ENCODE assay signal across 9 mouse cellular contexts in the genomic region with DNA sequence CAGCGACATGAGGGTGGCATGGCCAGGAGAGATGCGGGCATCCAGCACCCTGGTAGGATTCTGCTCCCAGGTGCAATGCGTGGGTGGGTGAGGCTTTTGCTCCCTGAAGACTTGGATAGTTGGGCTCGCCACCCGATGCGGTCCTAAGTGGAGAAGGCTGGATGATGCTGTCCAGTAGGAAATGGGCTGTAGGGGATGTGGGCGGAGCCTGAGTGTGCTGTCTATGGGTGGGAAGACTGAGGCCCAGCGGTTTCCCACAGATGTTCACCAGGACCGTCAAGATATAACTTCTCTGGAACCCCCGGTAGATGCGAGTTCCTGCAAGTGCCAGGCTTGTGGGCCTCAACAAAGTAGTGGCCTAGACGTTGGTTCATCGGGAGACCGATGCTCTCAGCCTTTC. TPM values are rescaled to one million over a fixed set of nuclear protein-coding genes. Genes with fewer than 3 reads are reported as not detected.
A peak's percentile ranks its signal among the peaks of the same experiment; 100 is the strongest.
DNase-seq lines count a peak whose midpoint lies in the region; ATAC-seq and TF ChIP-seq lines count a peak whose summit lies in the region.
"Had no signal": no experiment of that assay in that cellular context is flagged by ENCODE, and none has a peak within 500 bp of the region (broad histone marks: within the 10 kb centered on the region; RNA-seq: fewer than 3 reads in every experiment).

No protein-coding gene starts in this region.

- WGBS in heart, embryonic 15.5 days: 54% methylated on average over 14 of the region's 14 CpGs
- 63% methylated on average over 14 of the region's 14 CpGs for WGBS in hindbrain, embryonic 15.5 days
- WGBS in midbrain, embryonic 13.5 days: 54% methylated on average over 14 of the region's 14 CpGs

- H3K27ac ChIP-seq in heart, embryonic 15.5 days: no peak overlapping the region
- no peak overlapping the region for H3K27ac ChIP-seq in cortical plate, adult 2 months (ENCODE audit: insufficient read depth, low read length)
- H3K27ac ChIP-seq in hindbrain, embryonic 15.5 days (replicated peaks): no peak overlapping the region
- H3K27ac ChIP-seq in midbrain, embryonic 13.5 days: no peak overlapping the region

- no peak for TF ChIP-seq POLR2A in cortical plate, adult 2 months (IDR thresholded peaks at IDR 0.05; ENCODE audit: extremely low read depth, insufficient read depth, low read length)

- ATAC-seq in heart, embryonic 15.5 days (replicated peaks; ENCODE audit: insufficient number of reproducible peaks, insufficient read depth, low FRiP score, low read depth): no peak
- ATAC-seq in hindbrain, embryonic 15.5 days (ENCODE audit: low FRiP score, low read depth): no peak
- ATAC-seq in midbrain, embryonic 13.5 days: no peak

- no peaks in the 10 kb centered on the region for H3K9me3 ChIP-seq in heart, embryonic 15.5 days (replicated peaks)
- no peaks in the 10 kb centered on the region for H3K9me3 ChIP-seq in hindbrain, embryonic 15.5 days
- no peaks in the 10 kb centered on the region for H3K9me3 ChIP-seq in midbrain, embryonic 13.5 days

- H3K9ac ChIP-seq in heart, embryonic 15.5 days: no peak overlapping the region
- no peak overlapping the region for H3K9ac ChIP-seq in hindbrain, embryonic 15.5 days
- no peak overlapping the region for H3K9ac ChIP-seq in midbrain, embryonic 13.5 days (replicated peaks)

- H3K27me3 ChIP-seq in heart, embryonic 15.5 days: peaks cover 8% of the 10 kb centered on the region
- H3K27me3 ChIP-seq in hindbrain, embryonic 15.5 days: 0 out of 2 replicates have a peak, but pooled peaks cover 4% of the 10 kb centered on the region
- peaks cover 11% of the 10 kb centered on the region for H3K27me3 ChIP-seq in midbrain, embryonic 13.5 days

- no peak for DNase-seq in heart, postnatal 4 days
- DNase-seq in spleen, postnatal 14 days (ENCODE audit: low spot score in 2 of 2): no peak
- no peak for DNase-seq in gastrocnemius, postnatal 25 days
- no peak for DNase-seq in retina, postnatal 1 day

- TF ChIP-seq CTCF in cortical plate, adult 2 months (IDR thresholded peaks at IDR 0.05; ENCODE audit: extremely low read depth, insufficient read depth, low read length): no peak

- H3K4me1 ChIP-seq in heart, embryonic 15.5 days (replicated peaks): peaks cover 7% of the 10 kb centered on the region
- 0 out of 2 replicates have a peak, but pooled peaks cover 1% of the 10 kb centered on the region for H3K4me1 ChIP-seq in cortical plate, adult 2 months (ENCODE audit: control insufficient read depth, insufficient read depth, low read length)
- H3K4me1 ChIP-seq in hindbrain, embryonic 15.5 days (replicated peaks): peaks cover 9% of the 10 kb centered on the region; the same call in 1 of the 2 replicates
- peaks cover 8% of the 10 kb centered on the region for H3K4me1 ChIP-seq in midbrain, embryonic 13.5 days (replicated peaks)

- peak overlapping the region; percentile 19 for H3K4me3 ChIP-seq in heart, embryonic 15.5 days
- peak overlapping the region; percentile 25 for H3K4me3 ChIP-seq in cortical plate, adult 2 months (ENCODE audit: insufficient read depth, low read length)
- H3K4me3 ChIP-seq in hindbrain, embryonic 15.5 days: peak overlapping the region; percentile 24
- H3K4me3 ChIP-seq in midbrain, embryonic 13.5 days (replicated peaks): peak overlapping the region; percentile 22

- no peaks in the 10 kb centered on the region for H3K36me3 ChIP-seq in heart, embryonic 15.5 days
- no peaks in the 10 kb centered on the region for H3K36me3 ChIP-seq in hindbrain, embryonic 15.5 days
- no peaks in the 10 kb centered on the region for H3K36me3 ChIP-seq in midbrain, embryonic 13.5 days
- H3K36me3 ChIP-seq: G1E had no signal

- peak overlapping the region; percentile 56 for H3K4me2 ChIP-seq in heart, embryonic 15.5 days
- peak overlapping the region; percentile 49 for H3K4me2 ChIP-seq in hindbrain, embryonic 15.5 days
- H3K4me2 ChIP-seq in midbrain, embryonic 13.5 days (replicated peaks): peak overlapping the region; percentile 41

RNA-seq across cellular contexts. Expression of gene L3mbtl1, which starts 4.9 kb away (rescaled TPM):
- 0.09 TPM in 1 of 2 replicates, not detected in the other for polyA plus RNA-seq in heart, embryonic 15.5 days (2015; fragmentation: Nextera tagmentation; extraction: Ambion mirVana)
- total RNA-seq in heart, postnatal 4 days (2021): not detected
- polyA plus RNA-seq in cortical plate, adult 2 months (2012; rRNA removed): 17.5 and 19.4 TPM in 2 replicates
- polyA plus RNA-seq in hindbrain, embryonic 15.5 days (2015; fragmentation: Nextera tagmentation; extraction: Ambion mirVana): 4.8 and 5.0 TPM in 2 replicates
- polyA plus RNA-seq in midbrain, embryonic 13.5 days (2015; fragmentation: Nextera tagmentation; extraction: Ambion mirVana): 0.39 and 0.57 TPM in 2 replicates
- under 1 TPM in 1 of 2 experiments, not detected in 1; 0.13 TPM for total RNA-seq in gastrocnemius, postnatal 25 days (2021)
- total RNA-seq: G1E had no signal
- polyA plus RNA-seq: G1E had no signal

RNA-seq across cellular contexts. Expression of gene Srsf6, which starts 16.9 kb away (rescaled TPM):
- 105 and 121 TPM in 2 replicates for polyA plus RNA-seq in heart, embryonic 15.5 days (2015; fragmentation: Nextera tagmentation; extraction: Ambion mirVana)
- 100 to 1,000 TPM; 175 to 176 TPM for total RNA-seq in heart, postnatal 4 days (2021)
- polyA plus RNA-seq in cortical plate, adult 2 months (2012; rRNA removed): 129 and 140 TPM in 2 replicates
- 131 and 134 TPM in 2 replicates for polyA plus RNA-seq in hindbrain, embryonic 15.5 days (2015; fragmentation: Nextera tagmentation; extraction: Ambion mirVana)
- 196 and 204 TPM in 2 replicates for polyA plus RNA-seq in midbrain, embryonic 13.5 days (2015; fragmentation: Nextera tagmentation; extraction: Ambion mirVana)
- total RNA-seq in gastrocnemius, postnatal 25 days (2021): 10 to 100 TPM; 40.2 to 45.2 TPM

RNA-seq across cellular contexts. Expression of gene Sgk2, which starts 38.9 kb away (rescaled TPM):
- not detected in 2 replicates for polyA plus RNA-seq in heart, embryonic 15.5 days (2015; fragmentation: Nextera tagmentation; extraction: Ambion mirVana)
- total RNA-seq in heart, postnatal 4 days (2021): not detected
- 2.4 and 2.8 TPM in 2 replicates for polyA plus RNA-seq in cortical plate, adult 2 months (2012; rRNA removed)
- polyA plus RNA-seq in hindbrain, embryonic 15.5 days (2015; fragmentation: Nextera tagmentation; extraction: Ambion mirVana): 0.12 TPM in 1 of 2 replicates, not detected in the other
- polyA plus RNA-seq in midbrain, embryonic 13.5 days (2015; fragmentation: Nextera tagmentation; extraction: Ambion mirVana): 0.06 TPM in 1 of 2 replicates, not detected in the other
- total RNA-seq in gastrocnemius, postnatal 25 days (2021): not detected
- total RNA-seq: G1E had no signal
- polyA plus RNA-seq: G1E had no signal
